Mouse (Mus musculus) myocyte (in vitro differentiated cells): ENCODE results near the gene Rassf9.

ENCODE experiments used
- MAX ChIP-seq: IDR thresholded peaks from one replicate; pipeline ENCODE4 v1.6.1; 2011; ENCODE audit warnings: low read depth, mild to moderate bottlenecking, control low read depth
- MYOG ChIP-seq, 3 experiments: IDR thresholded peaks; one replicate each; pipeline ENCODE4 v1.6.1; 2011; ENCODE audit warnings: control low read depth in 2 of 3, low read depth in 2 of 3, mild to moderate bottlenecking in 2 of 3; ENCODE audit not compliant: insufficient read length in 2 of 3, control insufficient read depth in 1 of 3, insufficient read depth in 1 of 3

DNA sequence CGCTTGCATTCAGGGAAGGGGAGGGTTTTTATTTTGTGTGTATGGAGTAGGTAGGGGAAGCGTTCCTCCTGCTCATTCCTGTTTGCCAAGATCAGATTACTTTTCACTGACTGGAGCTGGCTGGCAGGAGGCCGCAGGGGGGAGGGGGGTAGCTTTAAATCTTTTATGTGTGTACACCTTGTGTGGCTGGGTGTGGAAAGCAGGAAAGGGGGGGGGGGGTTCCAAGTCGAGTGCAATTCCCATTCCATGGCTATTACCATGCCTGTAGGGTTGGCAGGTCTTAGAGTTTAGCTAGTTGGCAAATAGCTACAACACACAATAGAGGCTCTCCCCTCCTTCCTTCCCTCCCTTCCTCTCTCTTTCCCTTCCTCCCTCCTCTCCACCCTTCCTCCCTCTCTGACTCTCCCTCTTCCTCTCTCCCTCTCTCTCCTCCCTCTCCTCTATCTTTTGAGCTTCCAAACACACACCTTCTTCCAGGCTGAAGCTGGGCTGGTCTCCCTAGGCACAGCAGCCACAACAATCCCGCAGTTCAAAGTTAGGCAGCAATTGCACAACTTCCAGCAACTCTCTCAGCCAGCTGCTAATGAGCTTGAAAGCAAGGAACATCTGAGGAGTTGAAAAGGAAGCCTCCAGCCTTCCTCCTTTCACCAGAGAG lies at the start of gene Rassf9:
- no peak for TF ChIP-seq MAX
- TF ChIP-seq MYOG (IDR thresholded peaks at IDR 0.05; ENCODE audit: control insufficient read depth in 1 of 3, insufficient read depth in 1 of 3, insufficient read length in 2 of 3, low read depth in 2 of 3), result no peak
